Mouse (Mus musculus) lung, adult 2 months (tissue): ENCODE results near the gene Hopx.

Experiments used
- CTCF ChIP-seq: fragments of 200-500 bp; IDR thresholded peaks from 2 replicates; pipeline ENCODE4 v1.5.1; 2011; ENCODE audit warnings: mild to moderate bottlenecking, low read length, control low read depth; ENCODE audit not compliant: insufficient read depth
- POLR2A ChIP-seq: fragments of 200-500 bp; IDR thresholded peaks from 2 replicates; pipeline ENCODE4 v1.6.1; 2011; ENCODE audit warnings: low read depth, mild to moderate bottlenecking, control low read depth, low read length, borderline replicate concordance; ENCODE audit errors: extremely low read depth

GRCm38 (mm10) chr5:77082735-77083134 is 32.2 kb downstream of the Hopx start:
- TF ChIP-seq POLR2A: no peak
- no peak for TF ChIP-seq CTCF
